Mouse (Mus musculus) bone marrow, adult 2 months (tissue): ENCODE results near the gene Slc7a7.

ENCODE experiments used
- CTCF ChIP-seq: fragments of 200-500 bp; IDR thresholded peaks from 2 replicates; pipeline ENCODE4 v1.5.1; 2011; ENCODE audit warnings: low read length, control low read depth; ENCODE audit not compliant: control insufficient read depth, insufficient read depth
- POLR2A ChIP-seq: fragments of 200-500 bp; IDR thresholded peaks from 2 replicates; pipeline ENCODE4 v1.6.1; 2011; ENCODE audit warnings: low read depth, mild to moderate bottlenecking, control low read depth, low read length, borderline replicate concordance; ENCODE audit not compliant: control insufficient read depth

GRCm38 (mm10) chr14:54442548-54442947 is 25.0 kb upstream of the Slc7a7 start:
- no peak for TF ChIP-seq POLR2A
- no peak for TF ChIP-seq CTCF
